In the genomic region with DNA sequence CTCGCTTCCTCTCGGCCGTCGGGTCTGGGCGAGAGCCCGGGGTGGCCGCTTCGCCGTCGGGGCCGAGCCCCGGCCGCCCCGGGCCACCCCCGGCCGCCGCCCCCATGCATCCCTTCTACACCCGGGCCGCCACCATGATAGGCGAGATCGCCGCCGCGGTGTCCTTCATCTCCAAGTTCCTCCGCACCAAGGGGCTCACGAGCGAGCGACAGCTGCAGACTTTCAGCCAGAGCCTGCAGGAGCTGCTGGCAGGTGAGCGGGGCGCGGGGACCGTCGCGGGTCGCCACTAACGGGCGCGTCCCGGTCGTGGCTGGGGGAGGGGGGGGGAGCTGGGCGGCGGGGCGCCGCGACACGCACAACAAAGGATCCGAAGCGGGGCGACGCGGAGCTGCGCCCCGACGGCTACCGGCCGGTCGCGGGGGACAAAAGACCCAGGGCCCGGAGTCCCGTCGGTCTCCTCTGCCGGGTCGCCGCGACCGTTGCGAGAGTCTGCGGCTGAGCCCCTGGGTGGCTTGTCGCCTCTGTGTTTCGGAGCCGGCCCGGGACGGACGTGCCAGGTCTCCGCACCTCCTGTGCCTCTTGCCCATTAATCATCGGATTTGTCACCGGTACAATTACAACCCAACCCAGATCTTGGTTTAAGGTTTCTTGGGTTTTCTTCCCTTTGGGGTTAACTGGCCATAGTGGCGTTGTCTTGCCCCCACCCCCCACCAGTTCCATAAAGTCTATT, we compare ENCODE assay signal across 8 mouse cellular contexts. TPM values are rescaled to one million over a fixed set of nuclear protein-coding genes. Genes with fewer than 3 reads are reported as not detected.
DNase-seq lines count a peak whose midpoint lies in the region; ATAC-seq and TF ChIP-seq lines count a peak whose summit lies in the region.

No protein-coding gene starts in this region.

- under 1% methylated on average over 73 of the region's 78 CpGs for WGBS in liver, embryonic 14.5 days (ENCODE audit: insufficient replicate concordance)
- under 1% methylated on average over 75 of the region's 78 CpGs for WGBS in neural tube, embryonic 12.5 days

- no peaks in the 10 kb centered on the region for H3K27me3 ChIP-seq in liver, embryonic 14.5 days (ENCODE audit: control insufficient read depth, insufficient read depth, low read length)
- no peaks in the 10 kb centered on the region for H3K27me3 ChIP-seq in neural tube, embryonic 12.5 days (replicated peaks)

- H3K4me2 ChIP-seq in liver, embryonic 14.5 days (ENCODE audit: low read depth), result peak overlapping the region; percentile 91
- H3K4me2 ChIP-seq in neural tube, embryonic 12.5 days (replicated peaks), result peak overlapping the region; percentile 60

- peak; percentile 46 for ATAC-seq in liver, embryonic 14.5 days (ENCODE audit: insufficient read depth)
- peak; percentile 39 for ATAC-seq in neural tube, embryonic 12.5 days (ENCODE audit: low FRiP score, low read depth)

- H3K4me3 ChIP-seq in layer of hippocampus, adult 2 months, result peak overlapping the region; percentile 90
- H3K4me3 ChIP-seq in liver, embryonic 14.5 days (ENCODE audit: insufficient read depth in 1 of 2, low read depth in 2 of 2, low read length in 2 of 2), result peak overlapping the region; percentile 83 to 93
- H3K4me3 ChIP-seq in neural tube, embryonic 12.5 days, result peak overlapping the region; percentile 95

- peak in 1 of 2 experiments; percentile 32 for DNase-seq in layer of hippocampus, adult 2 months (ENCODE audit: low spot score in 2 of 2)
- no peak for DNase-seq in layer of hippocampus, adult 9-11 months
- DNase-seq in cerebellum, postnatal 25 days, result peak; percentile 71 to 72
- DNase-seq in gastrocnemius, postnatal 4 days (ENCODE audit: low spot score in 2 of 2), result peak; percentile 44 to 65
- DNase-seq in kidney, adult 11 months, result peak; percentile 31
- no peak for DNase-seq in liver, embryonic 14.5 days (ENCODE audit: low read depth in 3 of 3, low spot score in 3 of 3)
- DNase-seq in thymus, postnatal 14 days, result peak; percentile 76

- H3K36me3 ChIP-seq in liver, embryonic 14.5 days (replicated peaks; ENCODE audit: control insufficient read depth, insufficient read depth, low read depth), result peaks cover 3% of the 10 kb centered on the region
- peaks cover 19% of the 10 kb centered on the region for H3K36me3 ChIP-seq in neural tube, embryonic 12.5 days

- TF ChIP-seq EP300 in liver, embryonic 14.5 days (IDR thresholded peaks at IDR 0.05; ENCODE audit: low read depth), result no peak

- peak overlapping the region; percentile 97 for H3K27ac ChIP-seq in layer of hippocampus, adult 2 months
- H3K27ac ChIP-seq in liver, embryonic 14.5 days, result peak overlapping the region; percentile 82
- peak overlapping the region; percentile 91 for H3K27ac ChIP-seq in neural tube, embryonic 12.5 days

- no peak for TF ChIP-seq CTCF in layer of hippocampus, adult 2 months (conservative IDR thresholded peaks at IDR 0.05)
- no peak for TF ChIP-seq CTCF in liver, embryonic 14.5 days (IDR thresholded peaks at IDR 0.05; ENCODE audit: low read depth)

- peaks cover 4 to 6% of the 10 kb centered on the region in 2 experiments for H3K4me1 ChIP-seq in liver, embryonic 14.5 days (replicated peaks; ENCODE audit: control insufficient read depth in 2 of 2, insufficient read depth in 2 of 2, low read length in 1 of 2)
- peaks cover 16% of the 10 kb centered on the region for H3K4me1 ChIP-seq in neural tube, embryonic 12.5 days

- no peaks in the 10 kb centered on the region for H3K9me3 ChIP-seq in liver, embryonic 14.5 days (ENCODE audit: control insufficient read depth, low read length)
- H3K9me3 ChIP-seq in neural tube, embryonic 12.5 days, result no peaks in the 10 kb centered on the region

- H3K9ac ChIP-seq in liver, embryonic 14.5 days (replicated peaks), result peak overlapping the region; percentile 95
- H3K9ac ChIP-seq in neural tube, embryonic 12.5 days, result peak overlapping the region; percentile 100

RNA-seq across cellular contexts. Expression of a gene that starts 0.6 kb away (rescaled TPM):
- total RNA-seq in layer of hippocampus, adult 2 months (2021), result 10 to 100 TPM; 42.6 to 58.0 TPM
- total RNA-seq in gastrocnemius, postnatal 4 days (2021), result 10 to 100 TPM; 65.8 to 67.8 TPM
- 1.0 and 2.7 TPM in 2 replicates for polyA plus RNA-seq in liver, embryonic 14.5 days (2012; rRNA removed)
- polyA plus RNA-seq in liver, embryonic 14.5 days (2014; fragmentation: Nextera tagmentation; extraction: Ambion mirVana), result 7.9 and 9.7 TPM in 2 replicates
- 67.8 and 69.5 TPM in 2 replicates for polyA plus RNA-seq in neural tube, embryonic 12.5 days (2016; fragmentation: Nextera tagmentation; extraction: Ambion mirVana)

Comparison
In these comparisons a context has a peak if more than half of its experiments do, and no peak if none do; other contexts are left out.
1. DNase-seq: peak in cerebellum, postnatal 25 days (2 of 2), gastrocnemius, postnatal 4 days (2 of 2), kidney, adult 11 months (single experiment) and thymus, postnatal 14 days (single experiment); none in layer of hippocampus, adult 9-11 months (single experiment) and liver, embryonic 14.5 days (0 of 3).
2. Peak in every context shown above with its lines, with median percentiles within 50 percentile points of each other: H3K27ac ChIP-seq and H3K4me3 ChIP-seq.